ENCODE assay signal across 25 mouse cellular contexts in the genomic region with DNA sequence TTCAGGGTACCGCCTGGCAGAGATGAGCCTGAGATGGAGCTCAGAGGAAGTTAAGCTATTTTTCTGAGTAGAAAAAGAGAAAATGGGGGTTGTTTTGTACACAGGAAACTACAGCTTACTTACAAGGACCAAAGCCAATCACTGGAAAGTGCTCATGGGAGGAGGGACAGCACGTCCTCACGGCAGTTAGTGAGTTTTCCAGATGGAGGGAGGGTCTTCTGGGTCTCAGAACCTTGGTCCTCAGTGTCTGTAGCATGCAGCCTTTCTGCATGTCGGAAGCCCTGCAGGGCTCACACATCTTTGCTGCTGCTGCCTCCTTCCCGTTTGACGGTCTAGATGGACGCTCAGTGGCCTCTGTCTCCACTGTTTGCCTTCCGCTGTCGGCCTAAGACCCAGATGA. TPM values are rescaled to one million over a fixed set of nuclear protein-coding genes. Genes with fewer than 3 reads are reported as not detected.
DNase-seq lines count a peak whose midpoint lies in the region; ATAC-seq and TF ChIP-seq lines count a peak whose summit lies in the region.
"Had no signal": no experiment of that assay in that cellular context is flagged by ENCODE, and none has a peak within 500 bp of the region (broad histone marks: within the 10 kb centered on the region; RNA-seq: fewer than 3 reads in every experiment).

No protein-coding gene starts in this region.

- H3K4me2 ChIP-seq in forebrain, embryonic 15.5 days (replicated peaks): no peak overlapping the region
- no peak overlapping the region for H3K4me2 ChIP-seq in hindbrain, embryonic 14.5 days (replicated peaks)
- no peak overlapping the region for H3K4me2 ChIP-seq in hindbrain, embryonic 12.5 days (replicated peaks)
- H3K4me2 ChIP-seq: embryonic facial prominence, embryonic 13.5 days; heart, embryonic 12.5 days; heart, embryonic 15.5 days had no signal

- no peak for TF ChIP-seq POLR2A in heart, adult 2 months (IDR thresholded peaks at IDR 0.05; ENCODE audit: insufficient read depth, low read depth, low read length)
- TF ChIP-seq POLR2A in embryonic fibroblast, embryonic 13.5 days (IDR thresholded peaks at IDR 0.05; ENCODE audit: low read depth, low read length): no peak

- WGBS in forebrain, embryonic 10.5 days: 91% methylated on average over 9 of the region's 9 CpGs
- 86% methylated on average over 9 of the region's 9 CpGs for WGBS in forebrain, embryonic 15.5 days
- 53% methylated on average over 9 of the region's 9 CpGs for WGBS in heart, adult 2 months
- WGBS in hindbrain, embryonic 14.5 days: 82% methylated on average over 9 of the region's 9 CpGs
- WGBS in hindbrain, embryonic 12.5 days: 84% methylated on average over 9 of the region's 9 CpGs

- no peaks in the 10 kb centered on the region for H3K27me3 ChIP-seq in forebrain, embryonic 10.5 days (ENCODE audit: poor library complexity, severe bottlenecking)
- no peaks in the 10 kb centered on the region for H3K27me3 ChIP-seq in forebrain, embryonic 15.5 days
- no peaks in the 10 kb centered on the region for H3K27me3 ChIP-seq in heart, adult 2 months (ENCODE audit: control insufficient read depth, insufficient read depth, low read length)
- H3K27me3 ChIP-seq in hindbrain, embryonic 14.5 days (ENCODE audit: control insufficient read depth, insufficient read depth, low read length): no peaks in the 10 kb centered on the region
- H3K27me3 ChIP-seq in hindbrain, embryonic 12.5 days: no peaks in the 10 kb centered on the region
- H3K27me3 ChIP-seq: embryonic facial prominence, embryonic 13.5 days; heart, embryonic 12.5 days; heart, embryonic 15.5 days; Patski had no signal

- TF ChIP-seq CTCF in heart, adult 2 months (IDR thresholded peaks at IDR 0.05): no peak
- TF ChIP-seq CTCF in embryonic fibroblast, embryonic 13.5 days (IDR thresholded peaks at IDR 0.05; ENCODE audit: borderline replicate concordance, insufficient read depth, low read length): no peak

- 0 out of 2 replicates have a peak, but pooled peaks cover 3% of the 10 kb centered on the region for H3K36me3 ChIP-seq in forebrain, embryonic 10.5 days (replicated peaks)
- H3K36me3 ChIP-seq in forebrain, embryonic 15.5 days: no peaks in the 10 kb centered on the region
- H3K36me3 ChIP-seq in heart, adult 2 months (ENCODE audit: control insufficient read depth, insufficient read depth, low read length): peaks cover 14% of the 10 kb centered on the region
- no peaks in the 10 kb centered on the region for H3K36me3 ChIP-seq in hindbrain, embryonic 14.5 days (replicated peaks; ENCODE audit: control insufficient read depth, insufficient read depth)
- H3K36me3 ChIP-seq in hindbrain, embryonic 12.5 days: no peaks in the 10 kb centered on the region
- H3K36me3 ChIP-seq: embryonic facial prominence, embryonic 13.5 days; G1E; heart, embryonic 12.5 days; heart, embryonic 15.5 days had no signal

- intact Hi-C loops in heart, adult 2 months (cut with DNase I): no loop called here
- intact Hi-C loops in heart, postnatal 10 days (cut with DNase I): no loop called here

- no peak overlapping the region for H3K9ac ChIP-seq in forebrain, embryonic 15.5 days (replicated peaks)
- no peak overlapping the region for H3K9ac ChIP-seq in heart, adult 2 months (ENCODE audit: low read depth, low read length)
- no peak overlapping the region for H3K9ac ChIP-seq in hindbrain, embryonic 14.5 days
- no peak overlapping the region for H3K9ac ChIP-seq in hindbrain, embryonic 12.5 days
- H3K9ac ChIP-seq: embryonic facial prominence, embryonic 13.5 days; heart, embryonic 12.5 days; heart, embryonic 15.5 days had no signal

- peaks cover 44% of the 10 kb centered on the region for H3K4me1 ChIP-seq in forebrain, embryonic 10.5 days
- peaks cover 5% of the 10 kb centered on the region; the same call in 1 of the 2 replicates for H3K4me1 ChIP-seq in forebrain, embryonic 15.5 days
- H3K4me1 ChIP-seq in heart, adult 2 months (ENCODE audit: control insufficient read depth, insufficient read depth, low read length): peaks cover 57% of the 10 kb centered on the region
- 0 out of 2 replicates have a peak, but pooled peaks cover 9% of the 10 kb centered on the region for H3K4me1 ChIP-seq in hindbrain, embryonic 14.5 days (replicated peaks; ENCODE audit: control insufficient read depth, insufficient read depth, low read length)
- H3K4me1 ChIP-seq in hindbrain, embryonic 12.5 days: 0 out of 2 replicates have a peak, but pooled peaks cover 6% of the 10 kb centered on the region
- peaks cover 15% of the 10 kb centered on the region for H3K4me1 ChIP-seq in embryonic fibroblast, embryonic 13.5 days (ENCODE audit: control insufficient read depth, insufficient read depth, low read length)

- ATAC-seq in forebrain, embryonic 15.5 days (replicated peaks): no peak
- ATAC-seq in hindbrain, embryonic 14.5 days (ENCODE audit: low FRiP score): no peak
- no peak for ATAC-seq in hindbrain, embryonic 12.5 days (ENCODE audit: low FRiP score)
- ATAC-seq: forebrain, embryonic 14.5 days; intestine, postnatal 0 days; Patski had no signal

- H3K79me2 ChIP-seq in heart, adult 2 months (replicated peaks; ENCODE audit: control insufficient read depth, insufficient read depth, low read length): peaks cover 9% of the 10 kb centered on the region

- no peaks in the 10 kb centered on the region for H3K9me3 ChIP-seq in forebrain, embryonic 10.5 days
- no peaks in the 10 kb centered on the region for H3K9me3 ChIP-seq in forebrain, embryonic 15.5 days
- no peaks in the 10 kb centered on the region for H3K9me3 ChIP-seq in hindbrain, embryonic 14.5 days (ENCODE audit: control insufficient read depth, low read length)
- H3K9me3 ChIP-seq in hindbrain, embryonic 12.5 days (replicated peaks): no peaks in the 10 kb centered on the region
- H3K9me3 ChIP-seq: embryonic facial prominence, embryonic 10.5 days; embryonic facial prominence, embryonic 13.5 days; G1E; heart, embryonic 15.5 days had no signal

- DNase-seq in forebrain, embryonic 10.5 days (ENCODE audit: extremely low spot score, low spot score): no peak
- DNase-seq in heart, adult 2 months: no peak
- DNase-seq in heart, postnatal 10 days: no peak
- no peak for DNase-seq in hindbrain, embryonic 14.5 days (ENCODE audit: low spot score)
- DNase-seq in embryo, embryonic 9.5 days (ENCODE audit: extremely low spot score): no peak
- DNase-seq: adrenal gland, postnatal 10 days; adrenal gland, postnatal 36 days; cerebellum, adult 11 months; cerebellum, adult 2 months; cerebellum, adult 9-11 months; cerebellum, postnatal 25 days; gastrocnemius, postnatal 14 days; heart, postnatal 36 days; kidney, adult 2 months had no signal

- no peak overlapping the region for H3K4me3 ChIP-seq in forebrain, embryonic 10.5 days
- no peak overlapping the region for H3K4me3 ChIP-seq in forebrain, embryonic 15.5 days
- H3K4me3 ChIP-seq in heart, adult 2 months: no peak overlapping the region
- no peak overlapping the region for H3K4me3 ChIP-seq in hindbrain, embryonic 14.5 days (replicated peaks; ENCODE audit: low read length)
- H3K4me3 ChIP-seq in hindbrain, embryonic 12.5 days: no peak overlapping the region
- H3K4me3 ChIP-seq in embryonic fibroblast, embryonic 13.5 days (ENCODE audit: insufficient read depth, low read length): no peak overlapping the region
- H3K4me3 ChIP-seq: embryonic facial prominence, embryonic 10.5 days; embryonic facial prominence, embryonic 13.5 days; heart, embryonic 12.5 days; heart, embryonic 15.5 days had no signal

- TF ChIP-seq EP300 in heart, adult 2 months (IDR thresholded peaks at IDR 0.05; ENCODE audit: insufficient read depth, low read depth, low read length): 0 out of 2 replicates have a peak, but pooled peaks have one; percentile 38

- peak overlapping the region; percentile 56; the same call in 1 of the 2 replicates for H3K27ac ChIP-seq in forebrain, embryonic 10.5 days
- H3K27ac ChIP-seq in forebrain, embryonic 15.5 days (replicated peaks): no peak overlapping the region
- peak overlapping the region; percentile 77 for H3K27ac ChIP-seq in heart, adult 2 months
- 0 out of 2 replicates have a peak overlapping the region, but pooled peaks have one; percentile 0 for H3K27ac ChIP-seq in hindbrain, embryonic 14.5 days
- no peak overlapping the region for H3K27ac ChIP-seq in hindbrain, embryonic 12.5 days
- H3K27ac ChIP-seq in embryonic fibroblast, embryonic 13.5 days (ENCODE audit: insufficient read depth, low read length): peak overlapping the region; percentile 14; the same call in 1 of the 2 replicates
- H3K27ac ChIP-seq: embryonic facial prominence, embryonic 10.5 days; heart, embryonic 15.5 days had no signal

RNA-seq across cellular contexts. Expression of gene Col4a1, which starts 25.9 kb away (rescaled TPM):
- polyA plus RNA-seq in forebrain, embryonic 10.5 days (2016; fragmentation: Nextera tagmentation; extraction: Ambion mirVana): 123 and 129 TPM in 2 replicates
- polyA plus RNA-seq in forebrain, embryonic 15.5 days (2015; fragmentation: Nextera tagmentation; extraction: Ambion mirVana): 61.4 and 67.6 TPM in 2 replicates
- total RNA-seq in heart, adult 2 months (2021): 100 to 1,000 TPM; 221 to 311 TPM
- polyA plus RNA-seq in heart, adult 2 months (2012; rRNA removed): 258 and 384 TPM in 2 replicates
- 1,000 to 10,000 TPM; 1,260 to 1,378 TPM for total RNA-seq in heart, postnatal 10 days (2021)
- polyA plus RNA-seq in hindbrain, embryonic 14.5 days (2014; fragmentation: Nextera tagmentation; extraction: Ambion mirVana): 121 and 135 TPM in 2 replicates
- 157 TPM in 2 replicates for polyA plus RNA-seq in hindbrain, embryonic 12.5 days (2016; fragmentation: Nextera tagmentation; extraction: Ambion mirVana)
- polyA plus RNA-seq in embryonic fibroblast, embryonic 13.5 days (2011; ENCODE audit: insufficient read length, low read depth, missing spikeins): 757 and 1,094 TPM in 2 replicates
- polyA plus RNA-seq: G1E had no signal

RNA-seq across cellular contexts. Expression of gene Col4a2, which starts 25.9 kb away (rescaled TPM):
- 47.1 and 49.4 TPM in 2 replicates for polyA plus RNA-seq in forebrain, embryonic 10.5 days (2016; fragmentation: Nextera tagmentation; extraction: Ambion mirVana)
- 28.7 and 32.4 TPM in 2 replicates for polyA plus RNA-seq in forebrain, embryonic 15.5 days (2015; fragmentation: Nextera tagmentation; extraction: Ambion mirVana)
- total RNA-seq in heart, adult 2 months (2021): 100 to 1,000 TPM; 139 to 172 TPM
- polyA plus RNA-seq in heart, adult 2 months (2012; rRNA removed): 104 and 139 TPM in 2 replicates
- total RNA-seq in heart, postnatal 10 days (2021): 100 to 1,000 TPM; 697 to 713 TPM
- 41.6 and 46.4 TPM in 2 replicates for polyA plus RNA-seq in hindbrain, embryonic 14.5 days (2014; fragmentation: Nextera tagmentation; extraction: Ambion mirVana)
- polyA plus RNA-seq in hindbrain, embryonic 12.5 days (2016; fragmentation: Nextera tagmentation; extraction: Ambion mirVana): 74.6 and 82.2 TPM in 2 replicates
- 282 and 415 TPM in 2 replicates for polyA plus RNA-seq in embryonic fibroblast, embryonic 13.5 days (2011; ENCODE audit: insufficient read length, low read depth, missing spikeins)
- polyA plus RNA-seq: G1E had no signal

Comparison
In these comparisons a context has a peak if more than half of its experiments do, and no peak if none do; other contexts are left out.
1. H3K27ac ChIP-seq: peak in forebrain, embryonic 10.5 days (single experiment), heart, adult 2 months (single experiment), hindbrain, embryonic 14.5 days (single experiment) and embryonic fibroblast, embryonic 13.5 days (single experiment); none in forebrain, embryonic 15.5 days (single experiment) and hindbrain, embryonic 12.5 days (single experiment).